Mouse (Mus musculus) ES-Bruce4 (cell line): ENCODE measurements around the gene Gatad1. TPM values are rescaled to one million over a fixed set of nuclear protein-coding genes. Genes with fewer than 3 reads are reported as not detected.

Source experiments
- H3K27ac ChIP-seq: 2 replicates; pipeline ENCODE4 v1.5.1; 2012; ENCODE audit warnings: low read length, inconsistent platforms; ENCODE audit not compliant: insufficient read depth
- H3K27me3 ChIP-seq: 2 replicates; pipeline ENCODE4 v1.6.1; 2012; ENCODE audit warnings: mild to moderate bottlenecking, low read length, inconsistent platforms; ENCODE audit not compliant: control insufficient read depth, poor library complexity, insufficient read depth, severe bottlenecking
- H3K36me3 ChIP-seq: 2 replicates; pipeline ENCODE4 v1.6.1; 2012; ENCODE audit warnings: inconsistent platforms, mild to moderate bottlenecking, low read length, moderate library complexity; ENCODE audit not compliant: control insufficient read depth, poor library complexity, insufficient read depth, severe bottlenecking
- H3K4me1 ChIP-seq: one replicate; pipeline ENCODE4 v1.8.1; 2011; ENCODE audit warnings: low read length; ENCODE audit not compliant: control insufficient read depth, insufficient read depth
- H3K4me3 ChIP-seq: 2 replicates; pipeline ENCODE4 v1.5.1; 2011; ENCODE audit warnings: low read depth, mild to moderate bottlenecking, low read length
- H3K9ac ChIP-seq: 2 replicates; pipeline ENCODE4 v1.6.1; 2012; ENCODE audit warnings: low read depth, mild to moderate bottlenecking, inconsistent platforms; ENCODE audit not compliant: poor library complexity, severe bottlenecking
- H3K9me3 ChIP-seq: replicated peaks from 2 replicates; pipeline ENCODE4 v1.6.1; 2012; ENCODE audit warnings: mild to moderate bottlenecking, low read length, inconsistent platforms; ENCODE audit not compliant: control insufficient read depth, poor library complexity, insufficient read depth, severe bottlenecking
- CTCF ChIP-seq: IDR thresholded peaks from one replicate; pipeline ENCODE4 v1.8.1; 2011; ENCODE audit warnings: low read depth, low read length
- EP300 ChIP-seq: IDR thresholded peaks from 2 replicates; pipeline ENCODE4 v1.6.1; 2011; ENCODE audit warnings: low read depth, low read length; ENCODE audit not compliant: insufficient read depth
- POLR2A ChIP-seq: IDR thresholded peaks from one replicate; pipeline ENCODE4 v1.8.1; 2011; ENCODE audit warnings: low read length; ENCODE audit not compliant: insufficient read depth
- polyA plus RNA-seq: library from polyadenylated mRNA; stranded (reverse); fragments of >200 nt; gene quantifications from 2 replicates; pipeline ENCODE4 v1.2.4, GENCODE M21; 2011; ENCODE audit warnings: low read depth; ENCODE audit not compliant: missing spikeins, insufficient read depth, insufficient read length

The Gatad1 gene
- polyA plus RNA-seq, 1 experiment, result 146 TPM

GRCm38 (mm10) chr5:3646539-3646938 is 10.4 kb downstream of the Gatad1 start:
- peak overlapping the region; percentile 99 for H3K4me3 ChIP-seq
- TF ChIP-seq CTCF (no peak), EP300 (no peak), POLR2A (no peak)
- H3K27me3 ChIP-seq, result no peaks in the 10 kb centered on the region
- H3K9me3 ChIP-seq, result no peaks in the 10 kb centered on the region
- peak overlapping the region; percentile 98 for H3K9ac ChIP-seq
- no peak overlapping the region for H3K27ac ChIP-seq
- H3K36me3 ChIP-seq, result peaks cover 20% of the 10 kb centered on the region
- no peaks in the 10 kb centered on the region for H3K4me1 ChIP-seq

GRCm38 (mm10) chr5:3645326-3645725 is 11.7 kb downstream of the Gatad1 start:
- TF ChIP-seq CTCF (no peak), EP300 (no peak), POLR2A (no peak)
- no peak overlapping the region for H3K27ac ChIP-seq
- no peaks in the 10 kb centered on the region for H3K4me1 ChIP-seq
- no peaks in the 10 kb centered on the region for H3K27me3 ChIP-seq
- H3K4me3 ChIP-seq, result no peak overlapping the region
- H3K9me3 ChIP-seq, result no peaks in the 10 kb centered on the region
- H3K9ac ChIP-seq, result no peak overlapping the region
- peaks cover 29% of the 10 kb centered on the region for H3K36me3 ChIP-seq

GRCm38 (mm10) chr5:3644621-3645020 is 12.4 kb downstream of the Gatad1 start:
- Histone ChIP-seq H3K4me1 (no peaks in the 10 kb centered on the region), H3K27ac (no peak overlapping the region), H3K9me3 (no peaks in the 10 kb centered on the region), H3K9ac (no peak overlapping the region), H3K4me3 (no peak overlapping the region), H3K27me3 (no peaks in the 10 kb centered on the region), H3K36me3 (peaks cover 29% of the 10 kb centered on the region)
- no peak for TF ChIP-seq POLR2A
- no peak for TF ChIP-seq EP300
- TF ChIP-seq CTCF, result no peak

- no peaks in the 10 kb centered on the region for H3K27me3 ChIP-seq
- no peaks in the 10 kb centered on the region for H3K9me3 ChIP-seq
- no peak overlapping the region for H3K27ac ChIP-seq
- no peak overlapping the region for H3K9ac ChIP-seq
- no peaks in the 10 kb centered on the region for H3K4me1 ChIP-seq
- peaks cover 4% of the 10 kb centered on the region; the same call in 1 of the 2 replicates for H3K36me3 ChIP-seq
- no peak for TF ChIP-seq EP300
- no peak for TF ChIP-seq CTCF
- TF ChIP-seq POLR2A, result no peak
- no peak overlapping the region for H3K4me3 ChIP-seq
These were observed 21.7 kb downstream of the Gatad1 start for GRCm38 (mm10) chr5:3635286-3635685.

- Histone ChIP-seq H3K27me3 (no peaks in the 10 kb centered on the region), H3K4me3 (no peak overlapping the region), H3K27ac (no peak overlapping the region), H3K9me3 (no peaks in the 10 kb centered on the region), H3K36me3 (peaks cover 4% of the 10 kb centered on the region; the same call in 1 of the 2 replicates), H3K9ac (no peak overlapping the region), H3K4me1 (no peaks in the 10 kb centered on the region)
- peak; percentile 44 for TF ChIP-seq CTCF
- TF ChIP-seq POLR2A, result no peak
- TF ChIP-seq EP300, result no peak
These were observed 23.0 kb downstream of the Gatad1 start for GRCm38 (mm10) chr5:3633951-3634350.

GRCm38 (mm10) chr5:3633315-3633714 is 23.7 kb downstream of the Gatad1 start:
- Histone ChIP-seq H3K27ac (no peak overlapping the region), H3K4me1 (no peaks in the 10 kb centered on the region), H3K36me3 (peaks cover 4% of the 10 kb centered on the region; the same call in 1 of the 2 replicates), H3K9me3 (no peaks in the 10 kb centered on the region), H3K4me3 (no peak overlapping the region), H3K27me3 (no peaks in the 10 kb centered on the region), H3K9ac (no peak overlapping the region)
- no peak for TF ChIP-seq POLR2A
- no peak for TF ChIP-seq EP300
- no peak for TF ChIP-seq CTCF

GRCm38 (mm10) chr5:3632285-3632684 is 24.7 kb downstream of the Gatad1 start:
- TF ChIP-seq EP300 (no peak), POLR2A (no peak), CTCF (no peak)
- Histone ChIP-seq H3K4me3 (no peak overlapping the region), H3K36me3 (peaks cover 4% of the 10 kb centered on the region; the same call in 1 of the 2 replicates), H3K4me1 (no peaks in the 10 kb centered on the region), H3K9me3 (no peaks in the 10 kb centered on the region), H3K27ac (no peak overlapping the region), H3K27me3 (no peaks in the 10 kb centered on the region), H3K9ac (no peak overlapping the region)
